Mouse (Mus musculus) lung, postnatal 0 days (tissue): ENCODE data around the gene Nxpe4. TPM values are rescaled to one million over a fixed set of nuclear protein-coding genes. Genes with fewer than 3 reads are reported as not detected.

Experiments
- ATAC-seq: fragments of 200-750 bp; cut with Nextera tagmentation; 2 replicates; pipeline ENCODE4 v1.8.0; 2017; ENCODE audit warnings: moderate library complexity
- DNase-seq: peaks from one replicate; pipeline ENCODE4 v3.0.0-alpha.2; 2016; ENCODE audit warnings: low spot score
- H3K27ac ChIP-seq: fragments of 300-500 bp; sonication (generic); 2 replicates; pipeline ENCODE4 v1.5.1; 2014; ENCODE audit warnings: antibody characterized with exemption, mild to moderate bottlenecking, low read length, mixed read lengths
- H3K27me3 ChIP-seq: fragments of 300-500 bp; sonication (generic); replicated peaks from 2 replicates; pipeline ENCODE4 v1.6.1; 2014; ENCODE audit warnings: low read length, mixed read lengths; ENCODE audit not compliant: insufficient read depth
- H3K36me3 ChIP-seq: fragments of 300-500 bp; sonication (generic); 2 replicates; pipeline ENCODE4 v1.6.1; 2014; ENCODE audit warnings: low read length, mixed read lengths; ENCODE audit not compliant: insufficient read depth
- H3K4me1 ChIP-seq: fragments of 300-500 bp; sonication (generic); 2 replicates; pipeline ENCODE4 v1.6.1; 2014; ENCODE audit warnings: antibody characterized with exemption, low read depth, low read length, mixed read lengths; ENCODE audit not compliant: insufficient read depth
- H3K4me2 ChIP-seq: fragments of 300-500 bp; sonication (generic); replicated peaks from 2 replicates; pipeline ENCODE4 v1.6.1; 2014; ENCODE audit warnings: low read depth, mild to moderate bottlenecking, low read length, moderate library complexity, mixed read lengths
- H3K4me3 ChIP-seq: fragments of 300-500 bp; sonication (generic); 2 replicates; pipeline ENCODE4 v1.5.1; 2014; ENCODE audit warnings: low read depth, low read length
- H3K9ac ChIP-seq: fragments of 300-500 bp; sonication (generic); replicated peaks from 2 replicates; pipeline ENCODE4 v1.6.1; 2014; ENCODE audit warnings: low read depth, mild to moderate bottlenecking
- H3K9me3 ChIP-seq: fragments of 300-500 bp; sonication (generic); 2 replicates; pipeline ENCODE4 v1.6.1; 2016; ENCODE audit warnings: low read length, mixed read lengths
- CTCF ChIP-seq: IDR thresholded peaks from 2 replicates; pipeline ENCODE4 v1.5.1; 2016; ENCODE audit warnings: antibody characterized with exemption, mild to moderate bottlenecking
- EP300 ChIP-seq: IDR thresholded peaks from 2 replicates; pipeline ENCODE4 v1.6.1; 2016; ENCODE audit warnings: antibody characterized with exemption, mild to moderate bottlenecking, control low read depth
- WGBS: fragments of 180-500 bp; shearing (Covaris S2); extraction: QIAGEN DNeasy Blood & Tissue Kit; methylation state at CpG from one replicate; pipeline ENCODE4 v1.1.7; 2014; 5-methylcytosine and 5-hydroxymethylcytosine counted together
- polyA plus RNA-seq: library from polyadenylated mRNA; unstranded; fragments of >200 nt; fragmentation: Nextera tagmentation; extraction: Ambion mirVana; gene quantifications from 2 replicates; pipeline ENCODE4 v1.2.1, GENCODE M21; 2015

Nxpe4 gene
- polyA plus RNA-seq, 1 experiment from 2014 or later = 8.6 TPM

- Histone ChIP-seq H3K4me3 (no peak overlapping the region), H3K27me3 (no peaks in the 10 kb centered on the region), H3K27ac (no peak overlapping the region), H3K36me3 (no peaks in the 10 kb centered on the region), H3K9me3 (no peaks in the 10 kb centered on the region), H3K9ac (no peak overlapping the region), H3K4me1 (no peaks in the 10 kb centered on the region), H3K4me2 (no peak overlapping the region)
- TF ChIP-seq CTCF = no peak
- TF ChIP-seq EP300 = no peak
- 87% methylated on average over 7 of the region's 7 CpGs for WGBS
- ATAC-seq (no peak), DNase-seq (no peak)
These were observed 265.4 kb downstream of the Nxpe4 start for GRCm38 (mm10) chr9:48427176-48427575.

- no peaks in the 10 kb centered on the region for H3K36me3 ChIP-seq
- DNase-seq (no peak), ATAC-seq (no peak)
- H3K27ac ChIP-seq = no peak overlapping the region
- H3K9ac ChIP-seq = no peak overlapping the region
- H3K4me1 ChIP-seq = no peaks in the 10 kb centered on the region
- TF ChIP-seq CTCF (no peak), EP300 (no peak)
- H3K9me3 ChIP-seq = no peaks in the 10 kb centered on the region
- no peak overlapping the region for H3K4me2 ChIP-seq
- no peaks in the 10 kb centered on the region for H3K27me3 ChIP-seq
- H3K4me3 ChIP-seq = no peak overlapping the region
- 74% methylated on average over 8 of the region's 8 CpGs for WGBS
These were observed 270.6 kb downstream of the Nxpe4 start for GRCm38 (mm10) chr9:48432449-48432848.

- 65% methylated on average over 1 of the region's 1 CpGs for WGBS
- H3K4me3 ChIP-seq = no peak overlapping the region
- no peaks in the 10 kb centered on the region for H3K27me3 ChIP-seq
- H3K36me3 ChIP-seq = no peaks in the 10 kb centered on the region
- no peak overlapping the region for H3K27ac ChIP-seq
- TF ChIP-seq CTCF = no peak
- no peak overlapping the region for H3K9ac ChIP-seq
- DNase-seq (no peak), ATAC-seq (no peak)
- no peaks in the 10 kb centered on the region for H3K9me3 ChIP-seq
- no peak overlapping the region for H3K4me2 ChIP-seq
- H3K4me1 ChIP-seq = no peaks in the 10 kb centered on the region
These were observed 282.1 kb downstream of the Nxpe4 start for GRCm38 (mm10) chr9:48443873-48444272.

- no peaks in the 10 kb centered on the region for H3K9me3 ChIP-seq
- H3K9ac ChIP-seq = no peak overlapping the region
- no peaks in the 10 kb centered on the region for H3K4me1 ChIP-seq
- no peak overlapping the region for H3K4me3 ChIP-seq
- no peaks in the 10 kb centered on the region for H3K36me3 ChIP-seq
- DNase-seq (no peak), ATAC-seq (no peak)
- TF ChIP-seq EP300 (no peak), CTCF (no peak)
- no peak overlapping the region for H3K27ac ChIP-seq
- H3K27me3 ChIP-seq = no peaks in the 10 kb centered on the region
- no peak overlapping the region for H3K4me2 ChIP-seq
- 77% methylated on average over 2 of the region's 2 CpGs for WGBS
These were observed 283.0 kb downstream of the Nxpe4 start for GRCm38 (mm10) chr9:48444821-48445220.

- no peak overlapping the region for H3K4me2 ChIP-seq
- no peak overlapping the region for H3K4me3 ChIP-seq
- no peaks in the 10 kb centered on the region for H3K9me3 ChIP-seq
- ATAC-seq (no peak), DNase-seq (peak; percentile 59)
- no peak overlapping the region for H3K27ac ChIP-seq
- no peaks in the 10 kb centered on the region for H3K36me3 ChIP-seq
- no peaks in the 10 kb centered on the region for H3K4me1 ChIP-seq
- 26% methylated on average over 5 of the region's 5 CpGs for WGBS
- TF ChIP-seq EP300 = no peak
- peak; percentile 67 for TF ChIP-seq CTCF
- H3K27me3 ChIP-seq = no peaks in the 10 kb centered on the region
- no peak overlapping the region for H3K9ac ChIP-seq
These were observed 286.0 kb downstream of the Nxpe4 start for GRCm38 (mm10) chr9:48447783-48448209.

Other genes with a start within 250 kb of the Nxpe4 start
- gene Nxpe2, start 191.4 kb downstream of the Nxpe4 start, polyA plus RNA-seq = 3.5 and 4.4 TPM in 2 replicates